Mouse (Mus musculus) cortical plate, adult 2 months (tissue): Measurements from ENCODE around the gene Tex22.

ENCODE experiments used
- CTCF ChIP-seq: fragments of 200-500 bp; IDR thresholded peaks from 2 replicates; pipeline ENCODE4 v1.5.1; 2011; ENCODE audit warnings: mild to moderate bottlenecking, control low read depth, low read length; ENCODE audit not compliant: insufficient read depth; ENCODE audit errors: extremely low read depth
- POLR2A ChIP-seq: fragments of 200-500 bp; IDR thresholded peaks from 2 replicates; pipeline ENCODE4 v1.6.1; 2011; ENCODE audit warnings: mild to moderate bottlenecking, low read length, control low read depth; ENCODE audit not compliant: insufficient read depth; ENCODE audit errors: extremely low read depth

DNA sequence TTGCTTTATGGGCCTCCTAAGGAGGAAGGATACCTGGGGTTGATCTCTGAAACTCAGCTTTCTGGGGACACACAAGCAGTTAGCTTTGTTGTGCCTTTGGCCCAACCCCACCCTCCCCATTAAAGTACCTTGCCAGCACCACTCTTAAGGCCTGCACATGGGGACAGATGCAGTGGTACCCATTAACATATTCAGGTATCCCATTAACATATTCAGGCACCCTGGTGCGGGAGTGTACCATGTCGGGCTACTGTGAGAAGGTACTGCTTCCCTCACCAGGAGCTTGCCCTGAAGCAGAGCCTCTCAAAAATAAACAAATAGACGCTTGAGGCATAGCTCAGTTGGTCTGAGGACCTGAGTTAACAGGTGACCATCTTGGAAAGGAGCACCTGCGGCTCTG, 13.7 kb downstream of the Tex22 start:
- no peak for TF ChIP-seq POLR2A
- no peak for TF ChIP-seq CTCF
